Mouse (Mus musculus): ENCODE data around the gene Apmap.

GRCm38 (mm10) chr2:150651366-150651765, 43.0 kb upstream of the Apmap start:
- no peak for TF ChIP-seq CTCF (IDR thresholded peaks at IDR 0.05; ENCODE audit: low read depth, low read length)
- TF ChIP-seq POLR2A (IDR thresholded peaks at IDR 0.05; ENCODE audit: borderline replicate concordance, low read depth, low read length) = no peak

Measured in bone marrow macrophage, adult 2 months (primary cell).